Mouse (Mus musculus) embryonic fibroblast, embryonic 13.5 days (primary cell): ENCODE measurements at regions not wholly inside any gene's neighbourhood (a gene's known extent, or its start where the extent isn't known, plus 50 kb on each side); places are given as distances from the start of the nearest gene placed in this dataset.

ENCODE experiments used
- CTCF ChIP-seq: IDR thresholded peaks from 2 replicates; pipeline ENCODE4 v1.5.1; 2011; ENCODE audit warnings: mild to moderate bottlenecking, control low read depth, low read length, moderate library complexity, borderline replicate concordance; ENCODE audit not compliant: insufficient read depth
- POLR2A ChIP-seq: IDR thresholded peaks from 2 replicates; pipeline ENCODE4 v1.6.1; 2011; ENCODE audit warnings: low read depth, mild to moderate bottlenecking, control low read depth, low read length, moderate library complexity

DNA sequence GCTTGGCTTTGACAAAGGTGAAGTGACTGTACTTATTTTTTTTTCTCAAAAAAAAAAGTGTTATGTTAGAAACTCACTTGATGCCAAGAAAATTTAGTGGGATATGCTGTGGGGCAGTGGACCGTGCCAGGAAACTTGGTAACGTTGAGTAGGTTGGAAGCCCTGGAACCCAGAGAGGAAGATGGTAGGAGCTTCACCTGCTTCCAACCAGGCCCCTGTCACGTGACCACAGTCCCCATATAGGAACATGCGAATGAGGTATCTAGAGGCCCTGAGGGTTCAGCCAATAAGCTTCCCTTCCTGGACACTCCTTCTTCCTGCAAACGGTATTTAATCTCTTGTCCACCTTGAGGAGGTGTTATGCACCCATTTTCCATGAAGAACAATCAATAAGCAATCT lies 68.5 kb upstream of the Irx6 start:
- no peak for TF ChIP-seq CTCF
- TF ChIP-seq POLR2A: no peak
